Mouse (Mus musculus) G1E (cell line): ENCODE data around the gene Clcnka.

Source experiments
- CTCF ChIP-seq: IDR thresholded peaks from 2 replicates; pipeline ENCODE4 v1.5.1; 2012; ENCODE audit warnings: low read depth, low read length, inconsistent platforms, mixed read lengths
- GATA1 ChIP-seq: IDR thresholded peaks from 2 replicates; pipeline ENCODE4 v1.6.1; 2012; ENCODE audit warnings: borderline replicate concordance, low read length, inconsistent platforms, mixed read lengths

DNA sequence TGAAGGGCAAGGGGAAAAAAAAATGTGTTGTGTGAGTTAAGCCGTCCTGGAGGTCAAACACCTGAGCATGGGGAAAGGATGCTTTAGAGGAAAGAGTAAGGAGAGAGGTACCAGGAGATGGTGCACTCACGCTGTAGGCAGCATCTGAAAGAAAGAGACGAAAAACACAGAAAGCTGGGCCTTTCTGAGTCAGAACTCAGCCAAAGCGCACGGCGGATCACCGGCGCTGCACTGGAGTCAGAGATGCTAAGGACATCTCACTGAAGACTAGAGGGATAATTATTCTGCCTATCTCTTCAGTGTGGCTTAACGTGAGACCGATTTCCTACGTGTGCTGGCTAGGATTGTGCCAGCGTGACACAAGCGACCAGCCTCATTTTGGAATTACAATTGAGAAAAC is 29.4 kb upstream of the Clcnka start:
- TF ChIP-seq GATA1: no peak
- TF ChIP-seq CTCF: no peak
